Mouse (Mus musculus) adipocyte (in vitro differentiated cells): ENCODE data around the gene Smpdl3b.

Source experiments
- DNase-seq: peaks from one replicate; pipeline ENCODE4 v3.0.0-alpha.2; 2016; ENCODE audit warnings: low spot score

Gene Smpdl3b

DNA sequence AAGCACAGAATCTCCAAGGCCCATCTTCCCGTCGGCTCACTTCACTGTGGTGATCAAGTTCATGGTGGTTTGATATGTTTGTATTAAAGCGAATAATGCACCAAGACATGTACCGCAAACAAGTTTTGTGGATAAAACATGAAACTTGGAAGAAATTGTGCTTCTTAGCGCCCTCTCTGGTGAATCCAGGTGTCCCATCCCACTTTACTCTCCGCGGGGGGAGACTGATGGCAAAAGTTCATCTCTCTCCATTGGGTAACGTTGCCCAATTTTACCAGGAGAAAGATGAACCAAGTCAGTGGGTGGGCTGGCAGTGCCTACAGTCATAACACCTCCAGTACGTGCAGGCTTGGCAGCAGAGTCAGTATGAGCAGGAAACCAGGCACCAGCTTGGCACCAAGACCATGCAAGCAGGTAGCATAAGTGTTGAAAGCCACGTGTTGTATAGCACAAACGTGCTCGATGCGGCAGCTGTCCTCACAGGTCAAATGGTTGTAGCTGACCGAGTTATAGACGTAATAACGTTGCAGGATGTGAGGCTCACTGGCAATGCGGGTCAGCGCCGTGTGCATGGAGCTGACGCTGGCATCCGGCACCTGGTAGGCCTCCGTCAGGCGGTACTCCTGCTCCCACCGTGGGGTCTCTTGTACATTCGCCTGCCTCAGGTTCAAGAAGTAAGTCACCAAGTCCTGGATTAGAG lies 23.8 kb downstream of the Smpdl3b start:
- DNase-seq: no peak

- peak; percentile 86 for DNase-seq
These were observed 24.8 kb downstream of the Smpdl3b start, which contains the start of gene Xkr8 for GRCm38 (mm10) chr4:132732148-132732684. Gene Xkr8, minus strand, starts transcription at chr4:132732546.

DNA sequence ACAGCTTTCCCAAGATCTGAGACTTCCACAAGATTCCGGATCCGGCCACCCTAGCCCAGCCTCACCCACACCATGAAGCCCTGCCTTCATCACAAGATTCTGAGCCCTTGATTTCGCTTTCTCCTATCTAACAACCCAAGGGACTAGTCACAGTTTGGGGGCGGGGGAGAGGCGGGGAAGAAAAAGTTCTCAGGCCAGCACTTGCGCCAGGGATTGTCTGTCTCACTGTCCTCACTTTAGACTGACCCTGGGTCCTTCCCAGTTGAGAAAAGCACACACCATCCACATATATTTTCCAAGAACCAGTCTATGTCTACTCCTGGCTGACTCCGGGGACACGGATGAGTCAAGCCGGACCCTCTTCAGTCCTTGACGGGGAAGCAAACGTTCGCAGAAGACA lies 25.4 kb downstream of the Smpdl3b start:
- DNase-seq: no peak

DNA sequence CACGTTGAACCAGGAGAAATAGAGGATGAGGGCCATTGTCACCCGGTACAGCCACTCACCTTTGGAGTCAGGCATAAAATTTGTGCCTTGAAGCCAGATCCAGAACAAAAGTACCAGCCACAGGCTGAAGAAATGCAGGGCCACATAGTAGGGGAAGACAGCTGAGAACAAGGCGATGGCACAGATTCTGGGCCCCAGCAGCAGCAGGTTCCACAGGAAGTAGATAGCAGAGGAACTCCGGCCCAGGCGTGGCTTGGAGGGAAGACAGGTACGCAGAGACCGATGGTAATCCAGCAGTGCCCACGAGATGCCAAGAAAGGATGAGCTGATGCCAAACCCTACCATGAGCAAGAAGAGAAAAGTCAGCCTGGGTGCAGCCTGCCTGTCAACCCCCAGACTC lies 28.8 kb downstream of the Smpdl3b start:
- DNase-seq: no peak

DNA sequence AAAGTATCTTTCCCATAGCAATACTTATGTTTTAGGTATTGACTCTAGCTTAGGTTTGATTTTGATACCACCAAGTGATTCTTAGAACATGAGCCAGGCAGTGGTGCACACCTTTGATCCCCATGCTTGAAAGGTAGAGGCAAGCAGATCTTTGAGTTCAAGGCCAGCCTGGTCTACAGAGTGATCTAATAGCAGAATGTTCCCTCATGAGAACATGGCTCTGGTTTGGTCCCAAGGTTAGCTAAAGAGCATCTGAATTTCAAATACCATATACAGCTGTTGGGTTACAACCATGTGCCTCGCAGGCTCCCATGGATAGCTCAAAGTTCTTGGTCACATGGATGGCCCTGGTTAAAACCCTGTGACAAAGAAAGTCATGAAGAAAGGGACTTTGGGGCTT lies 38.8 kb downstream of the Smpdl3b start:
- no peak for DNase-seq

GRCm38 (mm10) chr4:132713181-132713580 lies 43.9 kb downstream of the Smpdl3b start:
- no peak for DNase-seq

DNA sequence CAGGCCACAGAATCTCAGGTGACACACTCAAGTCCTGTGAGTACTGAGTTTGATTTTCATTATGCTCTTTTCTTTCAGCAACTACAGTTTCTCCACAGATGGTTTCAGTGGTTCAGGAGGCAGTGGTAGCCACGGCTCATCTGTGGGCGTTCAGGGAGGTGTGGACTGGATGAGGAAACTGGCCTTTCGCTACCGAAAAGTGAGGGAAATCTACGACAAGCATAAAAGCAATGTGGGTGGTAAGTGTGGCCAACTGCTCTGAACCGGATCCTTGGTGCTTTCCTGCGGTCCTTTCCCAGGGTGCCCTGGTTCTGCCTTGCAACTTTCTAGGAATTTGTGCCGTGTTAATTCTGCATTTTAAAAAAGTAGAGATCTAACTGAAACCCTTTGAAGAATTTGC lies 50.2 kb downstream of the Smpdl3b start:
- no peak for DNase-seq

DNA sequence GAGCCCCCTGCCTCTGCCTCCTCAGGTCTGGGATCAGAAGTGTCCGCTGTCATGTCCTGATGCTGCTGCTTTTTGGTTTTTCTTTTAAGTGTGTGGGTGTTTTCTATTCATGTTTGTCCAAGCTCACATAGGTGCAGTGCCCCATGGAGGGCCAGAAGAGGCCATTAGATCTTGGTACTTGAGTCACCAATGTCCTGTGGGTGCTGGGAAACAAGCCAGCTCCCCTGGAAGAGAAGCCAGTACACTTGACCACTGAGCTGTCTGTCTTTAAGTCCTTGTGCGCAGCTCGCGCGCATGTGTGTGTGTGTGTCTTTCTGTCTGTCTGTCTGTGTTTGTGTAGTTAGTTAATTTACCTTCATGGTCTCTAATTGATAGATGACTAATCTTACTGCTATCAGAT lies 55.0 kb downstream of the Smpdl3b start:
- no peak for DNase-seq

GRCm38 (mm10) chr4:132693366-132693765 lies 63.7 kb downstream of the Smpdl3b start:
- no peak for DNase-seq

DNA sequence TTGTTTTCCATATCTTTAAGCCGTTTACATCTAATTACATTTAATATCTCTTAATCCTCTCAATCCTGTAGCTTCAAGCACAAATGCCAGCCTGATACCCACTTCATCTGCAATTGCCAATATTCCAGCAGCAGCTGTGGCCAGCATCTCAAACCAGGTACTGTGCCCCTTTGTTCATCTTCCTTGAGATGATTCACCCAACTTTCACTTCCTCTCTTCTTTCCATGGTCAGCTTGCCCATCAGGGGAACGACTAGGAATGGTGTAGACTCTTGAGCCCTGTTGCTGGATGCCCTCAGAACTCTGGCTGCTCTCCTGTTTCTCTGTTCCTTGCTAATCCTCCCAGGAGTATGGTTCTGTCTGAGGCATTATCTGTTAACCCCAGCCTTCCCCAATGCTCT lies 67.4 kb downstream of the Smpdl3b start:
- DNase-seq: no peak
